Mouse (Mus musculus) liver, postnatal 0 days (tissue): ENCODE data around the gene Cdc42ep4.
A peak's percentile ranks its signal among the peaks of the same experiment; 100 is the strongest.

Source experiments
- CTCF ChIP-seq: sonication (generic); IDR thresholded peaks from 2 replicates; pipeline ENCODE4 v1.5.1; 2016; ENCODE audit warnings: antibody characterized with exemption, low read depth
- EP300 ChIP-seq: IDR thresholded peaks from 2 replicates; pipeline ENCODE4 v1.6.1; 2016; ENCODE audit warnings: antibody characterized with exemption, low read depth, mild to moderate bottlenecking

DNA sequence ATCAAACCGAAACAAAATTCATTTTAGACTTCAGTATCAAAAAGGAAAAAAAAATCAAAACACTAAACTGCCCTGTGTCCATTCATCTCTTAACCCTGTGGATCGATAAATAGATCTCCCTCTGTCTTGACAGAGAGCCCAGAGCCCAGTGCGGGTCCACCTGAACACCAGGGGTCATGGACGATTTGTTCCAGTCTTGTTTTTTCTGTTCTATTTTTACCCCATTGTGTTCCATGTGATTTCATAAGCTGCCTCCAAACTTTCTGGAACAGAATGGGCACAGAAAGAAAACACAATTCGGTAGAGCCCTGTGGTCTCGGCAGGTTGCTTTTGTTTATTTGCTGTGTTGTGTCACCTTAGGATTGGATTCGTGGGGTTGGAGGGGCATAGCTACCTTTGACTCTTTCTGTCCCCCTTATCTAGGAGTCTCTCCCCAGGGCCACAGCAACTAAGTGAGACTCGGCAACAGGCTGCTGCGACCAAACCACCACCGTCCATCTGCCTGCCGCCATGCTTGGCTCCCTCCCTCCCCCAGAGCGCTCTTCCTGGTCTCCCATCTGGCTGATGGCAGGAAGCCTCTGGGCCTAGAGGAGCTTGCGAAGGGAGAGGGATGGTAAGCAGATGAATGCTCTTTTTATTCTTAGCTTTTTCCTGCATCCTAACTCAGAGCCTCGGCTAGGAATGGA is 29.1 kb downstream of the Cdc42ep4 start:
- no peak for TF ChIP-seq CTCF
- TF ChIP-seq EP300, result peak; percentile 73
